Mouse (Mus musculus): Measurements from ENCODE around the gene Lysmd4.

Gene Lysmd4

DNA sequence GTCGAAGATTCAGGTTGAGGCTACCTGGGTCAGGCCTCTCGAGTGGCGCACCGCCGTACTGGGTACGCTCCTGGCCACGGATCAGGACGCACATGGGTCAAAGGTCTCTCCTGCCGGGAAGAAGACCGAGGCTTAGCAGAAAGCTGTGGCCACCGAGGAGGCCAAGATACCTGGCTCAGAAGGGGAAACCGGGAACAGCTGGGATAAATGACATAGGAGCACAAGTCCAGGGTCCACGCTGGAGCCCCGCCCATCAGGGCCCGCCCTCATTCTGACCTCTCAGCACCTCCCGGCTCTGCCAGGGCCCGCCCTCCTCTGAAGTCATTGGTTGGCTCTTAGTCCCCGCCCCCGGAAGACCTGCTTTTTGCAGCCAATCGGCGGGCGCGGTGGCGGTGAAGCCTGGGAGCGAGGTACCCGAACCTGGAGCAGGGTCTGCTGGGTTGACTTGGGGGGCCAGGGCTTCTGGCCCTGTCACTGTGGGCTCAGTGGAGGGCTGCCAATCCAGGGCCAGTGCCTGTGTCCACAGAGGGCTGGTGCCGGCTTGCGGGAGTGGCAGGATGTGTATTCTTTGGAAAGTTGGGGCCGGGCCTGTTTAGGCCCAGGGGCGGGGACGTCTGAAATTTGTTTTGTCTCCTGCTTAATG, at the start of gene Lysmd4:
TSS of gene Lysmd4 (plus strand) at position 325 of the 643 bp plus-strand sequence.
- peak; percentile 98 for DNase-seq (ENCODE audit: low spot score in 2 of 2)

DNA sequence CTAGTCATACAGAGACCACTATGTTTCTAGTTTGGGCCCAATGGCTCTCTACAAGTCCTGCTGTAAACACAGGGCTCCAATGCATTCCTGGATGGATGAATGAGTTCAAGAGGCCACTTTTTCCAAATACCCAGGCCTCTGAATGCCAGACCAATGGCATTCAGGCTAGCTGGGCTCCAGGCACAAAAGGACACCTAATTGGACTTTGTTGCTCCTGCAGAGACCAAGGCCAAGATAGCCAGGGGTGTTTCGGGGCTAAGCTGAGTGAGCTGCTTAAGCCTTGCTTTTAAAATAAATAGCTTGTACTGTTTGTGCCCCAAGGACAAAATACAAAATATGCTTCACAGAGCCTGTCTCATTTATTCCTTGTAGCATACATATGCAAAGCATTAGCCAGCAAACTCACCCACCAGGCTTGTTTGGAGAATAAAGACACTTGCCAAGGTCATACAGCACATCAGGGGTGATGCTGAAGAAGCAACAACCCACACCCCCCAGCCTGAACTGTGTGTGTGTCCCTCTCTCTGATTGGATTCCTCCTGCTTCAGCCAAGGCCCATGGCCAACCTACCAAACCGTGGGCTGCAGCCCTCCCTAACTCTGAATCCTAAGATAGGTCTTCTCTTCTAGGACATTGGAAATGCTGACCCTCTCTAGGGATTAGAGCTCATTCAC, 48.7 kb upstream of the Lysmd4 start:
- no peak for DNase-seq (ENCODE audit: low spot score in 2 of 2)

DNA sequence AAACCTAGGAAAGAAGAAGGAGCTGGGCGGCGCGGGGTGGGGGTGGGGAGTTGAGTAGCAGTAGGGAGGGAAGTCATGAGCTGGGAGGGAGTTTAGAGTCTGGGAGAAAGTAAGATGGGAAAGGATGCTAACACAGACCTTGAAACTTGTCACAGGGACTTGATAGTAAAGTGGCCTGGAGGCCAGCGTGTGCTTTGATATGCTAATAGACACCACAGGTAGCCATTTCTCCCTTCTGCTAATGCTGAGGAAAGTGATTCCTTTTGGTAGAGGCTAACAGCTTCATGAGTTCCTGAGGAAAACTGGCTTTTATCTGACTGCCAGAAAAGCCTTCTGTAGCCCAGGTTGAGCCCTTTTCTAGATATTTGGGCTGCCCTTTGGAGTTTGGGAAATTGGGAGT, 38.6 kb upstream of the Lysmd4 start:
- no peak for DNase-seq (ENCODE audit: low spot score in 2 of 2)

DNA sequence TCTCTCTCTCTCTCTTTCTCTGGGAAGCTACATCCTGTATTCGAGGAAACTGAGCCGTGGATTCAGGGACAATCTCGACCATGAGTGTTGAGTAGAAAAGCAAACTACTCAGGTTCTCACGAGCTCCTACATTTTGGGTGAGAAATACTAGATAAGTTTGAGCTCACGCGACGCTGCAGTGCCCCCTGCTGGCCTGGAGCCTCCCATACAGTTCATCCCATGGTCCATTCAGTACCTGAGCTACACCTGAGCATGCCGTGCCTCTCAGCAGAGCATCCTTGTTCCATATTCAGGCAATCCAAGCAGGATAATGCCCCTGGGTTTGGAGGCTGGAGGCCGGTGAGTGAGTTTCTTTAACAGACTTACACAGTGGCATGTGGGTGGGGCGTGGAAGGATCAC, 22.9 kb upstream of the Lysmd4 start:
- peak; percentile 17 to 28 for DNase-seq (ENCODE audit: low spot score in 2 of 2)

DNA sequence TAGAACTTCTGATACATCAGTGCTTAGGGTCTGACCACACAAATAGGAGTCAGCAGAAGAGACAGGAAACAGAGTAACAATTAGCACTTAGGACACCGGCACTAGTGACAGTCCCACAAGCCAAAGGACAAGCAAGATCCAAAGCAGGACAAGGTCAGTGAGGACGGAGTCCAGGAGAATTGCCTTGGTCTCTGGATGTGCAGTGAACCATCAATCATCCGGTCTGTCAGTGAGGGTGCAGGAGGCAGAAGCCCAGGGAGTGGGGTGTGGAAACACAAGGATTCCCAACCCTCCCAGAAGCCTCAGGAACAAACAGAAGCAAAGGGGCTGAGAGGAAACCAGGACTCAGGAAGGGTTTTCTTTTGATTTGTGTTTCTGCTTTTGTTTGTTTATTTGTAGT, 18.7 kb upstream of the Lysmd4 start:
- DNase-seq (ENCODE audit: low spot score in 2 of 2): no peak

DNA sequence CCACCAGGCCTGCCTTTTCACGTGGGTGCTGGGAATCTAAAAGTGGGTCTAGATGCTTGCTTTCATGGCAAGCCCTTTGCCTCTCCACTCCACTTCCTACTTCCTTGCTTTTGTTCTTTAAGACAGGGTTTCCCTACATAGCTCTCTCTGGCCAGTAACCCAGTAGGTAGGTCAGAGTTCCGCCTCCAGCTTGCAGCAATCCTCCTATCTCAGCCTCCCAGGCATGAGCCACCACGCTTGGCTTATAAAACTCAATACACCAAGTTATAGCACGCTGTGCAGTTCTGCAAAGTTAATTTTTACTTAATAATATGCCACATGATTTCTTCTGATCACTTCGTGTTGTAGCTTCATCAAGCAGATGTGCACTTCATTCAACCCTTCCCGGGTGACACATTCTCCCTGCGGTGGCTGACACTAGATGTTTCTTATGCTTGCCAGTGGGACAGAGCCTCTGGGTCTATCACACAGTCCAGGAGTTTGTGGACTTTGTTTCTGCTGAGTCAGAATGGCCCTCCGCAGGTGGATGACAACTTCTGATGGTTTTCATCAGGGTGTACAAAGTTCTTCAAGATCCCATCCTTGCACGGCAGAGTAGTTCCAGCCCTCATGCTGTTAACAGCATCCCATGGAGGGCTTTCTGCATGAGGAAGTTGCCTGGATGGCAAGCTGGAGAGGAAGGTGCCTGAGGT, 16.5 kb upstream of the Lysmd4 start:
- DNase-seq (ENCODE audit: low spot score in 2 of 2): no peak

DNA sequence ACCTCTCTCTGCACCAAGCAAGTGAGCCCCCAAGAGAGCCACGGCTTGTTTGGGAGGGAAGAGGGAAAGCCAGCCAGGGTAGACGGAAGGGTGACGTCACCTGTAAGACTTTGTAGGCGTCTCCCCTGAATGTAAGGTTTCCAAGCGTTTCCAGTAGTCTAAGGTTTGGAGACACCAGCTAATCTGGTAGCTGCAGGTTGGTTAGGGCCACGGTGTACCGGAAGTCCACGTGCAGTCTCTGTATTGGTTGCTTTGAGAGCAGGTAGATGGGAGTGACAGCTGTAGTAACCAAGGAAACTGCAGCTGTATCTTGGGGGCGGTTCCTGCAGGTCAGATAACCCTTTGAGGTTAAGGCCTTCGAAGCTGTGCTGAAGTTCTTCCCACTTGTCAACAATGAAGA, 15.8 kb upstream of the Lysmd4 start:
- no peak for DNase-seq (ENCODE audit: low spot score in 2 of 2)

DNA sequence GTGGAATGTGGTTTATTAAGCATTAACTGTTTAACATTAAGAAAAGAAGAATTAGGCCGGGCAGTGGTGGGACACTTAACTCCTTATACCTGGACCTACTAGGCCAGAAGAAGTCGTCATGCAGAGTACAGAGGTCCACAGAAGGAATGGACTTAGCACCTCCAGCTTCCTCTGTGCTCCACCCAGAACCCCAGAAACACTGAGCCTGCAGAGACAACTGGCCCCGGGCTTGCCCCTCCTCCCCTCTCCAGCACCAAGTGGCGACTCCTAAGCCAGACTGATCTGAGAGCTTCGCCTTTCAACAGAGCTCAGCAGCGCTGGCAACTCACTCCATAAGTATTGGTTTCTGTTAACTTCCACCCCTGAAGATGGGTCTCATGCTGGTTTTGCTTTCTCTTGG, 14.6 kb upstream of the Lysmd4 start:
- no peak for DNase-seq (ENCODE audit: low spot score in 2 of 2)

DNA sequence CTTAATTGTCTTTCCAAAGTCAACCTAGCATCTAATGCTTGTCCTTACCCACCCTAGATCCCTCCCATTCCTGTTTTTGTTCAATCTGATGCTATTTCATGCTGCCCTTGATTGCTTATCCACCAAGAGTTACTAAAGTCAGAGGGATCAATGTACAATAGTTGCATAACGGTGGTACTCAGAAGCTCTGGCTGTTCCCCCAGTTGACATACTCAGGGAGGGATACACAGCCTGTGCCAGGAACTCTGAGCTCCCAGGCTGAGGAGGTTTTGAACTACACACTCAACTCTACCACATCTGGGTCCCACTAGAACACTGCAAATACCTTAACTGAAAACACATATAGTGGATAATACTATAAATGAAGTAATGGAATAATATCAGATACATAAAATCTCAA, 14.0 kb upstream of the Lysmd4 start:
- DNase-seq (ENCODE audit: low spot score in 2 of 2): no peak

DNA sequence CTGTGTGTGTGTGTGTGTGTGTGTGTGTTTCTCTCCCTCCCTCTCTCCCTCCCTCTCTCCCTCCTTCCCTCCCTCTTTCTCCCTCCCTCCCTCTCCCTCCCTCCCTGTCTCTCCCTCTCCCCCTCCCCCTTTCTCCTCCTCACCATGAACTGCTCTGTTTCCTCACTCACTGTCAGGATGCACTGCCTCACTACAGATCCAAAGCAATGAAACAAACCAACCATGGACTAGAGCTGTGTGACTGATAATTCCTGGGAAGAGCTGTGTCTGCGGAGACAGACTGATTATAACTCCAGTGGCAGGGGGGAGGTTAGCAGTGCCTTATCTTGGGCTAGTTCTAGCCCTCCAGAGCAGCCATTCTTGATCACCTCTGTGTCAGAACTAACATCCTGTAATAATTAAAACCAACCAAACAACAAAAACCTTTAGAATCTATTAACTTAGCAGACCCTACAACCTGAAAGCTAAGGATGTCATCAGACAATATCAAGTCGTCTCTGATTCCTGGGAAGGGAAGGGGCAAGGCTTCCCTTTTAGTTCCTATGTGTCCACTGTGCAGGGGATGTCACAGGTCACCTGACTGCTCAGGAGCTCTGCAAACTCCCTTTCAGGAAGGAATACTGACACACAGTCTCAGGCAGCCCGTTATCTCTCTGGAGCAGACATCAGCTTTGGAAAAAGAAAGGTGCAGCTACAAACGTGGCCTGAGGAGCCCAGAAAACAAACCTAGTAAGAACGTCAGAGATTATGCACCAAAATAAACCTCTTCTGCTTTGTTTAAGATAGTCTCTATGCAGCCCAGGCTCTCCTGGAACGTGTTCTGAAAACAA, 12.1 kb upstream of the Lysmd4 start:
- no peak for DNase-seq (ENCODE audit: low spot score in 2 of 2)

DNA sequence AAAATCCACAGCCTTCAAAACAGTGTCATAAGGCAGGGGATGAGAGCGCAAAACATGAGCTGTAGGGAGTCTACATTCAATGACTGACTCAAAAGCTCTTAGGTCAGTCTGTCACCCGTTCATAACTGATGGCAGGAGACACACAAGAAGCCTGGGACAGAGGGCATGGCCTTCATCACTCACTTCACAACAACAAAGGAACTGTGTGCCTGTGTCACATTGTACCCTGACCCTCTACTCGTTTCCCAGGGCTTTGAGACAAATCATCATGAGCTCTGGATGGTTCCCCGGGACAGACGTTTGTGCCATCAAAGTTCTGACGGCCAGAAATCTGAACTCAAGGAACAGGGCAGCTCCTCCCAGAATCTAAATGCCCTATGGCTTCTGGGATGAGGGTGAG, 11.0 kb upstream of the Lysmd4 start:
- DNase-seq (ENCODE audit: low spot score in 2 of 2): no peak

DNA sequence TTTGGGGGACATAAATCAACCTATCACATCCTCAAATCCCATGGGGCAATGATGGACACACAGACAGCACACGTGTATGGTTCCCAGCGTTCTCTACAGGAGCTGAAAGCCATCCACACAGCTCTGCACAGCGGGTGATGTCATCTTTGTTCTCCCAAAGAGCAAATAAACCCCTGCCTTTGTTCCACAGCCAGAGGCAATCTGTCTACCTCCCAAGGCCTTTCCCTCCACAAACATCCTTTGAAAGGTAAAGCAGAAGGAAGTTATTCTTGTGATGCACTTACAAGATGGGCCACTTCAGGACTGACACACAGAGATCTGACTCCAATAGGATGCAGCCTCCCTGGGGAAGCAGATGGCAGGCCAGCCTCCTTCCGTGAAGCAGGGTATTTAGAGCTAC, 10.4 kb upstream of the Lysmd4 start:
- no peak for DNase-seq (ENCODE audit: low spot score in 2 of 2)

DNA sequence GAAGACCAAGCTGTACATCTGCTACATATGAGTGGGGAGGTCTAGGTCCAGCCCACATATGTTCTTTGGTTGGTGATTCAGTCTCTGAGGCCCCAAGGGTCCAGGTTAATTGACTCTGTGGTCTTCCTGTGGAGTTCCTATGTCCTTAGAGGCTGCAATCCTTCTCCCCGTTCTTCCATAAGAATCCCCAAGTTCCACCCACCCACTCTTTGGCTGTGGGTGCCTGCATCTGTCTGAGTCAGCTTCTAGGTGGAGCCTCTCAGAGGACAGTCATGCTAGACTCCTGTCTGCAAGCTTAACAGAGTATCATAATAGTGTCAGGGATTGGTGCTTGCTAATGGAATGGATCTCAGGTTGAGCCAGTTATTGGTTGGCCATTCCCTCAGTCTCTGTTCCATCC, 8.8 kb upstream of the Lysmd4 start:
- DNase-seq (ENCODE audit: low spot score in 2 of 2): no peak

DNA sequence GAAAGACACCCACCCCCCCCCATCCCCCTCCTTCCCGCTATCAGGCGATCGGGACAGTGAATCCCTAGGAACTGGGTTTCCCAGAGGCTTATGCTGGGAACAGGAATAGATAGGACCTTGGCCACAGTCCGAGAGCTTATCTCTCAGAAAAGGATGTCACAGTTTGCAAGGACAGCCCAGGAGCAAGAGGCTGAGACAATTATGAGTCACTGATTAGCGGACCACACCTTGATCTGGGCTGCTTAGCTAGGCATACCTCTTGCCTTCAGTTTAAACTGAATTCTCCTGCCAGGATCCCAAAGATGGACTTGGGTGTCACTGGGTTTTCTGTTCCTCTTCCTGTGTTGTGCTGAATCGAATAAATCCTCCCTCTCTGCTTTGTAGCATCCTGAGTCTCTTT, 6.0 kb upstream of the Lysmd4 start:
- DNase-seq (ENCODE audit: low spot score in 2 of 2): no peak

DNA sequence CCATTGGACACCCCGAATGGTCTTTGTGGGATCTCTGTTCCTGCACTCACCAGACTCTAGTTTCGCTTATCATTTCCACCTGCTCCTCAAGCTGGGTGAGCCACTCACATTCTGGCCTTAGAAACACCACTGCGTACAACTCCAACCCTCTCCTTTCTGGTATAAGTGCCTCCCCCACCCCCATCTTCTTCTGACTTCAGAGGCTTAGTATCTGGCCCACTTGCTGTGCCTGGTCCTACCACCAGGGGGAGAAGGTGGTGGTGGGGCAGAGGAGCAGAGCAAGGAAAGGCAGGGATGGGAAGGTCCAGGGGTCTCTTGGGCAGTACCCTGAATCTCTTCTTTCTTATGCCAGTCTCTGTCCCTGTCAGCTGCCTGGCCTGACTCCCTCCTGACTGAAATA, 5.3 kb upstream of the Lysmd4 start:
- DNase-seq (ENCODE audit: low spot score in 2 of 2): no peak

DNA sequence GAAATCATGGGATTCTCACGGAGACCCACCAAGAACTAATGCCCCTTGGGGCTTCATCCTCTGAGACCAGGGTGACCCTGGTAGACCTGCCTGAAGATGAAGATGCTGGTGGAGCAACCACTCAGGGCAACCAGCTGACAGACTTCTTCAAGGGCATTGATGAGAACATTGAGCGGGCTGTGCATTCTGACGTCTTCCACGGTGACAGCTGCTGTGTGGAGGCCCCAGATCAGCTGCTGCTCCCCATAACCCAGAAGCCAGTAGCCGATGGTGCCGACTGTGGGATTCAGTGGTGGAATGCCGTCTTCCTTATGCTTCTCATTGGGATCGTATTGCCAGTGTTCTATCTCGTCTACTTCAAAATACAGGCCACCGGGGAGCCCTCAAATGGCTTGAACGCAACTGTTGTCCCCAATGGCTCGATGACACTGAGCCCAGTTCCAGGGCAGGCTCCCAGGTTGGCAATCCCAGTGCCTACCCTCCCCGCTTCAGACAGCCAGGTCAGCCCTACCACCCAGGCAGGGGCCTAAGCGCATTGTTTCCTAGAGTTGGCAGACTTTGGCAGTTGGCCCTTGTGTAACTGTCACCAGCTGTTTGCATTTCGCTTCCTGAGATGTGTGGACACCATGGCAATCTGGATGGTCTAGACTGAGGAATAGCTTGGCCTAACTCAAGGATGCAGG, 3.7 kb downstream of the Lysmd4 start:
- DNase-seq (ENCODE audit: low spot score in 2 of 2): no peak

DNA sequence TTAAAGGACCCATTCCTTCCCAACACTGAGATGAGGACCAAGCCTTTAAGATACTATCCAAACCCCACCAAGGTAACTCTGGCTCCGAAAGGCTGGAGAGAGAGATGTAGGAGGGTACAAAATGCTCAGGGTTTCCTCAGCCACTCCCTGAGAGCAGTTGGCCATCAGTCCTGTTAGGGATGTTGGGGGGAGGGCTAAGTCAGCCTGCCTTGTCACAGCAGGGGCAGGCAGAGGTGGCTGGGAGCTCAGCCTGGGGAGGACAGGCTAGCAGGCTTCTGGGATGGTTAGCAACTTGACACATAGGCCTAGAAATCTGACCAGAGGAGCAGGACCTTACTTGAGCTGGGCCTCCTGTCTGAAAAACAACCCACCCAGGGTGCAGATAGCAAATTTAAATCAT, 5.2 kb downstream of the Lysmd4 start:
- no peak for DNase-seq (ENCODE audit: low spot score in 2 of 2)

DNA sequence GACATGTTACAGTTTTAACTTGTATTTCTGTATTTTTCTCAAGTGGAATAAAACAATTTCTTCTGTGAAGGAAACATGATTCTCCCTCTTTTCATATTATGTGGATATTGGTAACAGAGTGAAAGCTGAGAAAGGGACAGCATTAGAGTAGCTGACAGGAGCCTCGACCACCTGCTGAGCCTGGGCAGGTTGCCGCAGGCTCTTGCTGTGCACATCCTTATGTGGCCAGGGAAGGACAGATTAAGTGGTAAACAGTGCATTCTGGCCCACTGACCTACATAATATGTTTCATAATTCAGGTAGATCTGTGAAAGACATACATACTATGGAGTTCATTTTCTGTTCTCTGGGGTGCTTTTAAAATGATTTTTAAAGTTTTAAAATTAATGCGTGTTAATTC, 6.0 kb downstream of the Lysmd4 start:
- DNase-seq (ENCODE audit: low spot score in 2 of 2): no peak

DNA sequence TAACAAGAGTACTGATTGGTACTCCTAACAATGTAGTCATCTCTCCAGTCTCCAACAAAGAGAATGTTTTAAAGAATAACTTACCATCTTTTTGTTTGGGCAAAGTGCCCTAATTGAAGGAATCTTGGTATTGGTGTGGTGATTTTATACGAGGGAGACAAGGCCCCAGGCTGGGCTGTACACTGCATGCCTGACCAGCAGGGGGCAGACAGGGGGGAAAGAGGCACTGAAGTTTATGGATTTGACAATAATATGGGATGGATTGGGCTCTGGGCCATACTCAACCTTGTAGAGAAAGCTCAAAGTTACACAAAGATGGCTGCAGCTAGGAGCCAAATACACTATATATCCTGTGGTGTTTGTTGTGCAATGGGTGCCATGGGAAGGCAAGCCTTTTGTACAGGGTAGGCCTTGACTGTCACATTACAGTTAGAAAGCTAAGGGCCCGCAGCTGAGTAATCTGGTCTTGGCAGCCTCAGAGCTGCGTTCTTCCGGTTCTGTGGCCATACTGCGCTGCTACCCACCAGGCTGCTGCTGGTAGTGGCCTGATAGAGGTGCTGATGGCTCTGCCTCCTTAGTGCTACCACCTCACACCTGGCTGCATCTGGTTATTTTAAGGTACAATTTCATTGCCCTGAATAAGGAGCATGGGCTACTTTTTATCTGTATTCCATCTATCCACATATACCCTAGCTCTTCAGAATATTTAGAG, 6.7 kb downstream of the Lysmd4 start:
- no peak for DNase-seq (ENCODE audit: low spot score in 2 of 2)

DNA sequence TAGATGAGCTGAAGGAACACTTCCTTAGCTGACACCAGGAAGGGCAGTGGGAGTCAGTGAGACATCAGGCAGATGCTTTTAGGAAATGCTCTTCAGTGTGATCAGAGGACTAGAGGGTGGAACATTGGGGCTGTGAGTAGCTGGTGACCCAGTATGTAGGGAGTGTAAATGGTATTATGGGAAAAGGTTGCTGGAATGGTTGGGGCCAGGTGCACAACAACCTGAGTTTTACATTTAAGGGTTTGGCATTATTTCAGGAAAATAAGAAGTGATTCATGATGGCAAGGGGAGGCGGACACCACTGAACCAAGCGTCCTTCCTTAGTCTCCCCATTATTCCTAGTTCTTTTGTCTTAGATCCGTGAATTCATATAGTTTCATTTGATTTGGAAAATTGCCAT, 7.4 kb downstream of the Lysmd4 start:
- DNase-seq (ENCODE audit: low spot score in 2 of 2): no peak

DNA sequence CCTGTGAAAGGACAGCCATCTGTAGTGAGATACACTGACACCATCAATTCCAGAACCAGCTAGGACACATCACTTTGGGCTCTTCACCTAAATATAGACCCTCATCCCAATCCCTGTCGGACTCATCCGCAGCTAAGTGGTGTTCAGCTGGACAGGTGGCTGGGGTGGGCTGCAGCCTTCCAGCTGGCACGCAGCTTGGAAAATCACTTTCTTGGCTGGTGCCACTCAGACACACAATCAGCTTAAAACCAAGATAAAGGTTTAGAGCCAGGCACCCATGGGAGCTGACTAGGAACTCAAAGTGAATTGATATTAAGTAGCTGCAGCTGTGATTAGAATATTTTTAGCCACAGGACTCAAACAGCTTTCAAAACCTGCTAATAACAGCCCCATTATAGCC, 7.9 kb downstream of the Lysmd4 start:
- peak; percentile 83 to 89 for DNase-seq (ENCODE audit: low spot score in 2 of 2)

Data from heart, adult 9 months (tissue).